In the genomic region with DNA sequence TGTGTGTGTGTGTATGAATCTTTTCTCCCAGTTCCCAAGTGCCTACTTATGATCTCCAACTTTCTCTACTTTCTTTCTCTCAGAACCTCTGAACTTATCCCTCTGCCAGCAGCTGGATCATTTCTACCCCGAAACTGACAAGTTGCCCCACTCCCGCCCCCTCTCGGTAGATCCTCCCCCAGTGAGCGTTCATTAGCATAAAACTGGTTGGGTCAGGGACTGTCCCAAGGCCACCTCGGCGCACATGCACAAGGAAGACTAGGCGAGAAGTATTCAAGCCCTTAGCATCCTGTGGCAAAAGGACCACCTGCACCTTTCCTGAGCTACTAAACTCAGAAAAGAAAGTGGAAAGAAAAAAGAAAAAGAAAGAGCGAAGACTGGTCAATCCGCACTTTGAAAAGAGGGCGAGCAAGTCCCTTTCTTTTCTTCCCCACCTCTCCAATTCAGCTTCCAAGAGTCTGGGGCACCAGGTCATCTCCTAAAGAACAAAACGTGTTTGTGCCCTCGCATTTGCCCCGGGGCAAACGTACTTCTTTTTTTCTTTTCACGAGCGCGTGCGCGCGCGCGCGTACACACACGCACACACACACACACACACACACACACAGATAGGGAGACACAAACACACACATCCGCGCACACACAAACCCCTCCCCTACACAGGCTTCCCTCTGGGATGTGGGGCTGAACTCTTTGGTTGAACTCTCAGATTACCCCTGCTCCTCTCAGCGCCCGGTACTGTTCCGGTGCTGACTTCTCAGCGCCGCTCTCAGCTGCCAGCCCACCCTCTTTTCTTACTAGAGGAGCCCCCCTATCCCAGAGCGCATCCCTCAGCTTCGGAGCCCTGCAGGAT, we compare ENCODE assay signal across 8 mouse cellular contexts. TPM values are rescaled to one million over a fixed set of nuclear protein-coding genes. Genes with fewer than 3 reads are reported as not detected.
A peak's percentile ranks its signal among the peaks of the same experiment; 100 is the strongest.
DNase-seq lines count a peak whose midpoint lies in the region; ATAC-seq and TF ChIP-seq lines count a peak whose summit lies in the region.

No protein-coding gene starts in this region.

- no peaks in the 10 kb centered on the region for H3K79me2 ChIP-seq in macrophage (ENCODE audit: inconsistent target)

- H3K4me1 ChIP-seq in thymus, adult 2 months (replicated peaks; ENCODE audit: control insufficient read depth, insufficient read depth, low read length) = no peaks in the 10 kb centered on the region; the same call in 1 of the 2 replicates
- peaks cover 3% of the 10 kb centered on the region; the same call in 1 of the 2 replicates for H3K4me1 ChIP-seq in embryonic facial prominence, embryonic 12.5 days
- H3K4me1 ChIP-seq in heart, embryonic 16.5 days (ENCODE audit: control insufficient read depth, insufficient read depth, low read length) = peaks cover 4% of the 10 kb centered on the region

- H3K36me3 ChIP-seq in thymus, adult 2 months (ENCODE audit: control insufficient read depth, insufficient read depth, low read length) = no peaks in the 10 kb centered on the region
- no peaks in the 10 kb centered on the region for H3K36me3 ChIP-seq in embryonic facial prominence, embryonic 12.5 days
- H3K36me3 ChIP-seq in heart, embryonic 16.5 days (ENCODE audit: control insufficient read depth, insufficient read depth) = no peaks in the 10 kb centered on the region
- H3K36me3 ChIP-seq in macrophage (ENCODE audit: inconsistent target) = no peaks in the 10 kb centered on the region

- peaks cover 4% of the 10 kb centered on the region; the same call in 1 of the 2 replicates for H3K27me3 ChIP-seq in thymus, adult 2 months (ENCODE audit: control insufficient read depth, insufficient read depth, low read length)
- no peaks in the 10 kb centered on the region for H3K27me3 ChIP-seq in embryonic facial prominence, embryonic 12.5 days
- H3K27me3 ChIP-seq in heart, embryonic 16.5 days (ENCODE audit: control insufficient read depth, insufficient read depth, low read length) = 0 out of 2 replicates have a peak, but pooled peaks cover 2% of the 10 kb centered on the region

- DNase-seq in thymus, adult 2 months = peak; percentile 5
- no peak for DNase-seq in thymus, postnatal 14 days
- DNase-seq in kidney, postnatal 14 days = peak; percentile 80
- DNase-seq in spleen, adult 12 weeks (ENCODE audit: low spot score) = peak; percentile 9
- DNase-seq in left cerebral cortex, postnatal 25 days (ENCODE audit: low spot score in 2 of 2) = no peak

- no peak for TF ChIP-seq POLR2A in thymus, adult 2 months (IDR thresholded peaks at IDR 0.05; ENCODE audit: control insufficient read depth, extremely low read depth, insufficient read depth, low read length, poor library complexity)

- H3K9ac ChIP-seq in embryonic facial prominence, embryonic 12.5 days = peak overlapping the region; percentile 77
- peak overlapping the region; percentile 81 for H3K9ac ChIP-seq in heart, embryonic 16.5 days (ENCODE audit: low read length)

- 2% methylated on average over 33 of the region's 33 CpGs for WGBS in thymus, adult 2 months
- under 1% methylated on average over 33 of the region's 33 CpGs for WGBS in embryonic facial prominence, embryonic 12.5 days
- under 1% methylated on average over 33 of the region's 33 CpGs for WGBS in heart, embryonic 16.5 days
- under 1% methylated on average over 24 of the region's 33 CpGs for WGBS in macrophage (ENCODE audit: missing documents)

- H3K27ac ChIP-seq in thymus, adult 2 months (ENCODE audit: control insufficient read depth, insufficient read depth, low read length) = no peak overlapping the region
- H3K27ac ChIP-seq in embryonic facial prominence, embryonic 12.5 days = peak overlapping the region; percentile 87
- peak overlapping the region; percentile 59 for H3K27ac ChIP-seq in heart, embryonic 16.5 days (ENCODE audit: low read length)
- no peak overlapping the region for H3K27ac ChIP-seq in macrophage

- H3K9me3 ChIP-seq in embryonic facial prominence, embryonic 12.5 days = no peaks in the 10 kb centered on the region
- H3K9me3 ChIP-seq in heart, embryonic 16.5 days (replicated peaks; ENCODE audit: control insufficient read depth, low read length) = no peaks in the 10 kb centered on the region

- no peak for TF ChIP-seq CTCF in thymus, adult 2 months (IDR thresholded peaks at IDR 0.05; ENCODE audit: borderline replicate concordance, control insufficient read depth, extremely low read depth, insufficient read depth, low read length, poor library complexity)

- peak overlapping the region; percentile 35 for H3K4me3 ChIP-seq in thymus, adult 2 months (ENCODE audit: control insufficient read depth, insufficient read depth, low read length)
- H3K4me3 ChIP-seq in embryonic facial prominence, embryonic 12.5 days = peak overlapping the region; percentile 79
- H3K4me3 ChIP-seq in heart, embryonic 16.5 days (ENCODE audit: low read length) = peak overlapping the region; percentile 62
- H3K4me3 ChIP-seq in macrophage (ENCODE audit: inconsistent target) = peak overlapping the region; percentile 45

- intact Hi-C loops in left cerebral cortex, postnatal 25 days (cut with DNase I) = no loop called here

- ATAC-seq in embryonic facial prominence, embryonic 12.5 days (ENCODE audit: insufficient number of reproducible peaks, insufficient read depth, low FRiP score, low TSS enrichment) = peak; percentile 74
- ATAC-seq in heart, embryonic 16.5 days (replicated peaks; ENCODE audit: extremely low read depth, insufficient read depth, low FRiP score) = peak; percentile 59

- H3K4me2 ChIP-seq in embryonic facial prominence, embryonic 12.5 days (replicated peaks) = peak overlapping the region; percentile 85
- peak overlapping the region; percentile 82 for H3K4me2 ChIP-seq in heart, embryonic 16.5 days (ENCODE audit: low read depth, low read length)

RNA-seq across cellular contexts. Expression of a gene that starts 2.2 kb away (rescaled TPM):
- polyA plus RNA-seq in thymus, adult 2 months (2012; rRNA removed) = 0.38 and 0.42 TPM in 2 replicates
- polyA plus RNA-seq in embryonic facial prominence, embryonic 12.5 days (2016; fragmentation: Nextera tagmentation; extraction: Ambion mirVana) = 7.1 and 7.7 TPM in 2 replicates
- polyA plus RNA-seq in heart, embryonic 16.5 days (2015; fragmentation: Nextera tagmentation; extraction: Ambion mirVana) = 1.8 and 2.2 TPM in 2 replicates
- total RNA-seq in macrophage (2018; cell fraction: chromatin; rRNA removed) = 1 to 10 TPM in 2 of 26 experiments, under 1 TPM in 17, not detected in 7; 0.16 to 1.2 (median 0.38) TPM
- total RNA-seq in macrophage (2018; cell fraction: cytosol; rRNA removed) = under 1 TPM in 24 of 26 experiments, not detected in 2; 0.03 to 0.58 (median 0.20) TPM
- 1 to 10 TPM in 3 of 26 experiments, under 1 TPM in 16, not detected in 7; 0.10 to 1.4 (median 0.48) TPM for total RNA-seq in macrophage (2018; cell fraction: nucleus; rRNA removed)
- polyA plus RNA-seq in macrophage (2018) = 0.12 to 0.32 TPM (median 0.14 TPM) in 3 replicates
- total RNA-seq in left cerebral cortex, postnatal 25 days (2021) = 1 to 10 TPM; 4.1 to 7.9 TPM

Comparison
In these comparisons a context has a peak if more than half of its experiments do, and no peak if none do; other contexts are left out.
1. DNase-seq: peak in thymus, adult 2 months (single experiment), kidney, postnatal 14 days (single experiment) and spleen, adult 12 weeks (single experiment); none in thymus, postnatal 14 days (single experiment) and left cerebral cortex, postnatal 25 days (0 of 2).
2. H3K27ac ChIP-seq: peak in embryonic facial prominence, embryonic 12.5 days (single experiment) and heart, embryonic 16.5 days (single experiment); none in thymus, adult 2 months (single experiment) and macrophage (single experiment).
3. Peak in every context shown above with its lines, with median percentiles within 50 percentile points of each other: H3K4me3 ChIP-seq.